Mouse (Mus musculus): Measurements from ENCODE around the gene Actl7b. TPM values are rescaled to one million over a fixed set of nuclear protein-coding genes. Genes with fewer than 3 reads are reported as not detected.

The Actl7b gene
- polyA plus RNA-seq, 1 experiment from 2014 or later: not detected

Other genes starting within 250 kb of the Actl7b start
- gene Gm26657, start 1.4 kb downstream of the Actl7b start, polyA plus RNA-seq (2016; fragmentation: Nextera tagmentation; extraction: Ambion mirVana): not detected in 2 replicates
- gene Actl7a, start 2.0 kb upstream of the Actl7b start, polyA plus RNA-seq (2016; fragmentation: Nextera tagmentation; extraction: Ambion mirVana): not detected in 2 replicates
- gene Elp1, start 60.9 kb upstream of the Actl7b start, polyA plus RNA-seq (2016; fragmentation: Nextera tagmentation; extraction: Ambion mirVana): 94.5 and 96.6 TPM in 2 replicates
- gene Fam206a, start 60.9 kb upstream of the Actl7b start, polyA plus RNA-seq (2016; fragmentation: Nextera tagmentation; extraction: Ambion mirVana): 25.9 and 27.7 TPM in 2 replicates
- 40.5 and 41.1 TPM in 2 replicates for gene Ctnnal1, start 123.7 kb upstream of the Actl7b start, polyA plus RNA-seq (2016; fragmentation: Nextera tagmentation; extraction: Ambion mirVana)
- gene Tmem245, start 206.0 kb upstream of the Actl7b start, polyA plus RNA-seq (2016; fragmentation: Nextera tagmentation; extraction: Ambion mirVana): 11.1 and 13.2 TPM in 2 replicates
- 1.4 and 1.5 TPM in 2 replicates for gene Frrs1l, start 248.9 kb upstream of the Actl7b start, polyA plus RNA-seq (2016; fragmentation: Nextera tagmentation; extraction: Ambion mirVana)